Mouse (Mus musculus) lung, embryonic 16.5 days (tissue): ENCODE results near the gene Nsmce4a. TPM values are rescaled to one million over a fixed set of nuclear protein-coding genes. Genes with fewer than 3 reads are reported as not detected.
A peak's percentile ranks its signal among the peaks of the same experiment; 100 is the strongest.

Source experiments
- ATAC-seq: fragments of 200-750 bp; cut with Nextera tagmentation; 2 replicates; pipeline ENCODE4 v1.8.0; 2017; ENCODE audit warnings: low read depth, mild to moderate bottlenecking, moderate library complexity
- H3K27ac ChIP-seq: fragments of 300-500 bp; sonication (generic); 2 replicates; pipeline ENCODE4 v1.5.1; 2014; ENCODE audit warnings: mild to moderate bottlenecking, control low read depth, low read length
- H3K27me3 ChIP-seq: fragments of 300-500 bp; sonication (generic); 2 replicates; pipeline ENCODE4 v1.6.1; 2014; ENCODE audit warnings: low read depth, low read length, mixed read lengths; ENCODE audit not compliant: control insufficient read depth, insufficient read depth
- H3K36me3 ChIP-seq: fragments of 300-500 bp; sonication (generic); 2 replicates; pipeline ENCODE4 v1.6.1; 2014; ENCODE audit warnings: low read length; ENCODE audit not compliant: control insufficient read depth, insufficient read depth
- H3K4me1 ChIP-seq: fragments of 300-500 bp; sonication (generic); replicated peaks from 2 replicates; pipeline ENCODE4 v1.6.1; 2014; ENCODE audit warnings: low read length, mixed read lengths; ENCODE audit not compliant: control insufficient read depth, insufficient read depth
- H3K4me2 ChIP-seq: fragments of 300-500 bp; sonication (generic); 2 replicates; pipeline ENCODE4 v1.6.1; 2014; ENCODE audit warnings: low read depth, low read length, control low read depth
- H3K4me3 ChIP-seq: fragments of 300-500 bp; sonication (generic); 2 replicates; pipeline ENCODE4 v1.5.1; 2014; ENCODE audit warnings: mild to moderate bottlenecking, low read length, control low read depth
- H3K9ac ChIP-seq: fragments of 300-500 bp; sonication (generic); 2 replicates; pipeline ENCODE4 v1.6.1; 2014; ENCODE audit warnings: low read length, control low read depth
- H3K9me3 ChIP-seq: fragments of 300-500 bp; sonication (generic); 2 replicates; pipeline ENCODE4 v1.6.1; 2016; ENCODE audit warnings: low read length; ENCODE audit not compliant: control insufficient read depth
- WGBS: fragments of 180-500 bp; shearing (Covaris S2); extraction: QIAGEN DNeasy Blood & Tissue Kit; methylation state at CpG from one replicate; pipeline ENCODE4 v1.1.7; 2014; 5-methylcytosine and 5-hydroxymethylcytosine counted together
- polyA plus RNA-seq: library from polyadenylated mRNA; unstranded; fragments of >200 nt; fragmentation: Nextera tagmentation; extraction: Ambion mirVana; gene quantifications from 2 replicates; pipeline ENCODE4 v1.2.1, GENCODE M21; 2015

Nsmce4a gene
- polyA plus RNA-seq, 1 experiment from 2014 or later, result 141 TPM

DNA sequence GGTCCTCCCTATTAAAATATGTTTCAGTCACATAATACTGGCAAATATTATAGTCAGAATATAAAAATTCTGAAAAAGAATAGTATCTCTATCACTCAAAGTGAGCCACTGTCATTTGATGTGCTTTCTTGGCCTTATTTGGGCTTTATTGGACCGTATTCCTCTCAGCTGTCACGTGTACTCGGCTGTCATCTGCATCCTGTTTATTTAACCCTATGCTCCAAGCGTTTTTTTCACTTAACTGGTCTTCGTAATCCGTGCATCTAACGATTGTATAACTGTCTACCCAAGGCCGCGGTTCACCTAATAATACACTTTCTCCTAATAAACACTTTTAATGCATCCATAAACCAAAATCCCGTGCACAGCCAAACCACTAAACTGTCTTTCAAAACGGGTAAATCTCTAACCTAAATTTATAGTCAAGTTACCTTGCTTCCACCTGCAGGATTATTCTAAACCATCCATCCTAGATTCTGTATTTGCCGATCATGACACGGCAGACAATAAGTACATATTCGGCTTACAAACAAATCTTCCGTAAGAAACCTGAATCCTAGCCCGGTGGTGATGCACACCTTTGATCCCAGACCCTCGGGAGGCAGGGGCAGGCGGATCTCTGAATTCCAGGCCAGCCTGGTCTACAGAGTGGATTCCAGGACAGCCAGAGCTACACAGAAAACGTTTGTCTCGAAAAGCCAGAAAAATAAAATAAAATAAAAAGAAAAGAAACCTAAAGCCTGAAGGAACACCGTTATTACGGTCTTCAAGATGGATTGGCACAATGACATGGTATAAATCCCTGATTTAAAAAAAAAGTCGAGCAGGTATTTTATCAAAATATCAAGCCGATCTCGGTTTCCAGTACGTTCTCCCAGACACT, 54.5 kb downstream of the Nsmce4a start:
- Histone ChIP-seq H3K27me3 (no peaks in the 10 kb centered on the region), H3K4me3 (peak overlapping the region; percentile 92), H3K9ac (peak overlapping the region; percentile 98), H3K4me2 (peak overlapping the region; percentile 77), H3K27ac (peak overlapping the region; percentile 99), H3K4me1 (peaks cover 11% of the 10 kb centered on the region), H3K9me3 (no peaks in the 10 kb centered on the region; the same call in 1 of the 2 replicates), H3K36me3 (no peaks in the 10 kb centered on the region)
- no peak for ATAC-seq
- WGBS, result 20% methylated on average over 26 of the region's 26 CpGs

DNA sequence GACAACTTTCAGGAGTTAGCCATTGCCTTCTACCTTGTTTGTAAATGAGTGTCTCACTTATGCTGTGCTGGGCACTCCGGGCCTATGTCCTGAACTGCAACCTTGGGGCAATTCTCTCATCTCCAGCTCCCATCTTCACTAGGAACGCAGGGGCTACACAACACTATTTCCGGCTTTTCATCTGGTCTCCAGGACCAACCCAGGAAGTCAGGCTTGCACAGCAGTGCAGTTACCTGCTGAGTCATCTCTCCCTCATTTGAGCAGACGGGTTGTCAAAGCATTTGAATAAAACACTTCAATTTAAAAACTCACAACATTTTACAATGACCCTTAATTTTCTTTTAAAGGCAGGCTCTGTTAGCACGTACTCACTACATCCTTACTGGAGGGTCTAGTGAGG, 62.7 kb downstream of the Nsmce4a start:
- Histone ChIP-seq H3K36me3 (peaks cover 24% of the 10 kb centered on the region), H3K9ac (no peak overlapping the region), H3K4me1 (no peaks in the 10 kb centered on the region), H3K4me3 (no peak overlapping the region), H3K9me3 (no peaks in the 10 kb centered on the region), H3K4me2 (no peak overlapping the region), H3K27me3 (no peaks in the 10 kb centered on the region), H3K27ac (no peak overlapping the region)
- no peak for ATAC-seq
- 90% methylated on average over 5 of the region's 5 CpGs for WGBS

GRCm38 (mm10) chr7:130503006-130503405, 69.9 kb downstream of the Nsmce4a start:
- Histone ChIP-seq H3K36me3 (peaks cover 36% of the 10 kb centered on the region), H3K4me1 (no peaks in the 10 kb centered on the region), H3K9ac (no peak overlapping the region), H3K9me3 (no peaks in the 10 kb centered on the region), H3K4me2 (no peak overlapping the region), H3K27ac (no peak overlapping the region), H3K27me3 (no peaks in the 10 kb centered on the region), H3K4me3 (no peak overlapping the region)
- WGBS, result 87% methylated on average over 5 of the region's 5 CpGs
- no peak for ATAC-seq

GRCm38 (mm10) chr7:130501499-130501898, 71.4 kb downstream of the Nsmce4a start:
- Histone ChIP-seq H3K9ac (no peak overlapping the region), H3K4me1 (no peaks in the 10 kb centered on the region), H3K9me3 (no peaks in the 10 kb centered on the region), H3K4me3 (no peak overlapping the region), H3K4me2 (no peak overlapping the region), H3K27ac (no peak overlapping the region), H3K36me3 (peaks cover 24% of the 10 kb centered on the region), H3K27me3 (no peaks in the 10 kb centered on the region)
- WGBS, result 75% methylated on average over 1 of the region's 1 CpGs
- ATAC-seq, result no peak

GRCm38 (mm10) chr7:130493346-130493745, 79.6 kb downstream of the Nsmce4a start:
- Histone ChIP-seq H3K36me3 (no peaks in the 10 kb centered on the region; the same call in 1 of the 2 replicates), H3K27me3 (no peaks in the 10 kb centered on the region), H3K27ac (no peak overlapping the region), H3K9ac (no peak overlapping the region), H3K4me2 (no peak overlapping the region), H3K4me3 (no peak overlapping the region), H3K9me3 (no peaks in the 10 kb centered on the region), H3K4me1 (no peaks in the 10 kb centered on the region)
- 74% methylated on average over 3 of the region's 3 CpGs for WGBS
- no peak for ATAC-seq

GRCm38 (mm10) chr7:130492026-130492425, 80.9 kb downstream of the Nsmce4a start:
- H3K9me3 ChIP-seq, result no peaks in the 10 kb centered on the region
- no peak overlapping the region for H3K4me2 ChIP-seq
- H3K27me3 ChIP-seq, result no peaks in the 10 kb centered on the region
- ATAC-seq, result no peak
- H3K27ac ChIP-seq, result no peak overlapping the region
- no peak overlapping the region for H3K9ac ChIP-seq
- H3K4me3 ChIP-seq, result no peak overlapping the region
- H3K36me3 ChIP-seq, result 0 out of 2 replicates have a peak, but pooled peaks cover 3% of the 10 kb centered on the region
- no peaks in the 10 kb centered on the region for H3K4me1 ChIP-seq

Other genes with a start within 250 kb of the Nsmce4a start
- 64.7 and 67.1 TPM in 2 replicates for gene Ate1, start 52.7 kb downstream of the Nsmce4a start, polyA plus RNA-seq
- 21.7 and 24.2 TPM in 2 replicates for gene Tacc2, start 4.3 kb upstream of the Nsmce4a start, polyA plus RNA-seq
- 0.06 TPM in 1 of 2 replicates, not detected in the other for gene Btbd16, start 201.0 kb upstream of the Nsmce4a start, polyA plus RNA-seq